Mouse (Mus musculus) spleen, embryonic (tissue): ENCODE results near the gene Uba52.

Experiments
- CTCF ChIA-PET: fragments of 350-600 bp; sonication (Branson Sonifier 250); formaldehyde crosslinking; loops from one replicate; lab custom pipeline; 2022; lab: Charles Lee

Uba52 gene

GRCm38 (mm10) chr8:70487993-70488796 is 22.4 kb downstream of the Uba52 start:
- CTCF ChIA-PET, result no interaction called here

- CTCF ChIA-PET, result no interaction called here
These were observed 23.6 kb downstream of the Uba52 start, which contains the start of gene Tmem59l for GRCm38 (mm10) chr8:70486941-70487520. Tmem59l (minus strand) TSS chr8:70487358.

- CTCF ChIA-PET, result no interaction called here
These were observed 24.4 kb downstream of the Uba52 start for GRCm38 (mm10) chr8:70486191-70486681.

DNA sequence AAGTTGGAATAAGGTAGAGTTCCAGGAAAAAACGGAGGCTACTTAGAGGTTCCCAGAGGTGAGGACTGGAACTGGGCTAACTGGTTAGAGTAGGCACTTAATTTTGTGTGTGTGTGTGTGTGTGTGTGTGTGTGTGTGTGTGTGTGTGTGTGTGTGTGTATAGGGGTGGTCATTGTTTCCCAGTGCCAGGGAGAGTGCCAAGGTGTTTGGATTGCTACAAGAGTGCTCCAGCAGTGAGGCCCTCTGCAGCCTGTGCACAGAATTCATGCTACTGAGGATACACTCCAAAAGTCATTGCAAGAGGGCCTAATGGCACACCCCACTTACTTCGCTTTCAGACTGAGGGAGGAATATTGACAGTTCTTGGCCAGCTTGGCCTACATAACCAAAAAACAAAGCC is 27.7 kb downstream of the Uba52 start:
- CTCF ChIA-PET, result no interaction called here

- CTCF ChIA-PET, result no interaction called here
These were observed 28.7 kb downstream of the Uba52 start for GRCm38 (mm10) chr8:70481908-70482307.

DNA sequence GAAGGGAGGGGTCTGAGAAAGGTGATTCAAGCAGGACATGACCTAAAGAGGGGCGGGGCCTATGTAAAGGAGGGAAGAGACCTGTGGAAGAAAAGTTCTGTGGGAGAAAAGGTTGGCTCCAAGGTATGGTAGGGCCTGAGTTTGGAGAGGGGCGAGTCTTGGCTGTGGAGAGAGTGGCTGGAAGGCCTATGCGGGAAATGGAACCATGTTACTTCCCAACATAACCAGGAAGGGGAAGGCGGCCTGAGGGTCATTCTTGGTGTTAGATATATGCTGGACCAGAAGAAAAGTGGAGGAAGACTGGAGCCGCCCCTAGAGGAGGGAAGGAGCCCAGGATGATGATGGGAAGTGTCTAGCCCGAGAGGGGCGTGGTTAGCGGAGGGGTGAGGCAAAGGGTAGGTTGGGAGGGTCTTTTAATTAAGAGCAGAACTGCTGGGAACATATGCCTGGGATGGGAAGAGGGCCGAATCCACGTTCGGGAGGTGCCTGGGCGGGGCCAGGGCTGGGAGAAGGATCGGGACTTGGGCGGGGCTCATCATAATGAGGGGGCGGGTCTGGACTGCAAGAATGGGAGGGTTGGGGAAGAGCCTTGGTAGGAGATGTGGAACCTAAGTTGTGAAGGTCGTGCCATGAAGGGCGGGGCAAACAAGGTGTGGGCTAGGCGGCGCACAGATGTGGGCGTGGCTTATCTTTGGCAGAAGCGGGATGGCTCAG is 33.2 kb downstream of the Uba52 start:
- CTCF ChIA-PET, result no interaction called here

DNA sequence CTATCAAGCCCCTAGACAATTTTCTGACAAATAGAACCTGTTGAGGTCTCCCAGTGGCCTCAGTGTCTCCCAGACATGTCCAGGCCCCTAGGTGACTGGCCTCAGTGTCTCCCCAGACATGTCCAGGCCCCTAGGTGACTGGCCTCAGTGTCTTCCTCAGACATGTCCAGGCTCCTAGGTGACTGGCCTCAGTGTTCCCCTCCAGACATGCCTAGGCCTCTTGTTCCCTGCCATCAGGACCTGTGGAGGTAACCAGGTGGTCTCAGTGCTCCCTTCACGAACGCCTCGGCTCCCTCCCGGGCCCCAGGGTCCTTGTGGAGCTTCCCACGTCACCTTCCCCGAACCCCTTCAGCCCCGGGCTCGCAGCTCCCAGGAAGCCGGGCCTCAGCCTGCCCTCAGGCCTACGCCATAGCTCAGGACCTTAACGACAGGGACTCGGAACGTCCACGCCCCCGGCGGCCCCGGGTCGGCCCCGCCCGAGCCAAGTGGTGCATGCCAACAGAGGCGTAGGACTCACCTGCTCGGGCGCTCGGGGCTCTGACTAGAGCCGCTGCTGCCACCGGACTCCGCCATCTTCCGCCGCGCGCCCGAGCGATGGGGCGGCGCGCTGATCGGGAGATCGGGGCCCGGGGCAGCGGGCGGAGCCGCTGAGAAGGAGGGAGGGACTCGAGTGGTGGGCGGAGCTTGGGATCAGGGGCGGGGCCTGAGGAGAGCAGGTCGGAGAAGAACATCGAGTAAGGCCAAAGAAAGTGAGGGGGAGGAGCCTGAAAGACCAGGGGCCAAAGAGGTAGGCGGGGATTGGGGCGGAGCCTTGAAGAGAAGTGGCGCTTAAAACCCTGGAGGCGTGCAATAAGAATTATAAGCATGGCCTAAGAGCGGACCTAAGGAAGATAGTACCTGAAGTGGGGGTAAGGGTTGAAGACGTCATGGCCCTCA is 34.0 kb downstream of the Uba52 start, which contains the start of gene Klhl26:
Gene Klhl26 (minus strand): TSS at position 636 of the 936 bp plus-strand sequence.
- CTCF ChIA-PET, result no interaction called here

DNA sequence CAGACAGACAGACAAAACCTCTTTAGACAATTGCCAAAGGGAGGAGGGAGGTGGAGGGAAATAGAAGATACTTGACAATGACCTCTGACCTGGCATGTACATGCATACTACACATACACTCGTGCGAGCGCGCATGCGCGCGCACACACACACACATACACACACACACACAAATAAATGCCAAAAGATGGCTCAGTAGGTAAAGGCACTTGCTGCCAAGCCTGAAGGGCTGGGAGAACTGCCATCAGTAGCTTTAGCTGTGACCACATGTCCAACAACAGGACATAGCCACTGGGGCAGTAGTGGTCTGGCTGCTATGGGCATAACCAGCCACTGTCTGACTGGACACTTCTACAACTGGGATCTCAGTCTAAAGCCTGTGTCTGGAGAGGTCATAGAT is 38.7 kb downstream of the Uba52 start:
- CTCF ChIA-PET, result interaction anchor here (0.6 kb wide), 1 partner anchor 39 kb away, joined by 4 read pairs; no protein-coding TSS in a partner anchor

DNA sequence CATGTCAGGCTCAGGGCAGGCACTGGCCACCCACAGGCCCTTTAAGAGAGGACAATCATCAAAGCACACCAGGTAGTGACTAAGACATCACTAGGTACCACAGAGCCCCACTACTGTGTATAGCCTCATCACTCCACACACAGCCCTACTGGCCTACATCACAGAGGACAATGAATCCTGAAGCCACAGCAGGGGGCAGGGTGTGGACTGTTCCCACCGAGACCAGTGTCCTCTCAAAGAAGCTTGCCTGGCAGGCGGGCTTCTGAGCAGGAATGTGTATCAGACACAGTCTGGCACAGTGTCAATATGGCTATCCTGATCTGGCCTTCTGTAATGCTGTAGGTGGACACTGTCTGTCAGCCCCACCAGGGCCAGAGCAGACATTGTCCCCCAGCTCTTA is 40.7 kb downstream of the Uba52 start:
- CTCF ChIA-PET, result no interaction called here

- CTCF ChIA-PET, result no interaction called here
These were observed 41.2 kb downstream of the Uba52 start for GRCm38 (mm10) chr8:70469295-70469916.

- CTCF ChIA-PET, result no interaction called here
These were observed 41.9 kb downstream of the Uba52 start for GRCm38 (mm10) chr8:70468733-70469132.

DNA sequence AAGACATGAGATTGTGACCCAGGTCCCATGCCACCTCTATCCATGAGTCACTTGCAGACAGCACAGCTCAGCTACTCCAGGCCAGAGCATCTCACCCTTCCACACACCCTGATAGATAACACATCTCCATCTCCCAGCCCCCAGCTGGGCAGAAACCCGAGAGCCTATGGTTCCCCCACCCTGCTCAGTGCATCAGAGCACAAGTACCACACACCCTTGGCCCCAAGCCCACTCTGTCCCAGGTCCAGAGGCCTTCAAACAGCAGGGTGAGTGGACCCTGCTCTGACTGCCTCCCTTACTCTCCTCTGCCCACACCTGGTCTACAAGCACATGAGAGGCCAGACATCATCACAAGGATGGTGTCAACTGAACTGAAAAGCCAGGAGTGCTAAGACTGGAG is 42.7 kb downstream of the Uba52 start:
- CTCF ChIA-PET, result no interaction called here

DNA sequence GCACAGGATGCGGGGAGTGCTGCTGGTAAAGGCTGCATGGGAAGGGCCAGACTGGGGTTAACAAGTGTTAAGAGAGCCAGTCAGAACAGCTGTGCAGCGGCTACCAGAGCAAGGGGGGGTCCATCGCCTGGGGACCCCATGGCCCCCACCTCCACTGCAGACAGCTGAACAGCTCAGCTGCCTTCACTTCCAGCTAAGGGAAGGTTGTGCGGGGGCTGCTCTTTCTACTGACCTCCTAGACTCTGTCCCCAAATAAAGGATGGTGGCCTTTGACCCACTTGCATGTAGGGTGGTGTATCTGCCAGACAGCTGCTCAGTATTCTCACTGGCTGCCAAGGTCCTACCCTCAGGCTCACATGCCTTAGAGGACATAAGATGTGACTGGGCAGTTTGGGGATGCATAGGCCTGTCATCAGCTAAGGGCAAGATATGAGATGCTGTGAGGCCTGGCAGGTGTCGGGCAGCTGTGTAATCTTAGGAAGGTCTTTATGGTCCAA is 43.3 kb downstream of the Uba52 start:
- CTCF ChIA-PET, result interaction anchor here (0.6 kb wide), 1 partner anchor 233 kb away, joined by 4 read pairs; no protein-coding TSS in a partner anchor

GRCm38 (mm10) chr8:70466771-70467170 is 43.8 kb downstream of the Uba52 start:
- CTCF ChIA-PET, result interaction anchor here (0.6 kb wide), 1 partner anchor 234 kb away, joined by 4 read pairs; no protein-coding TSS in a partner anchor

- CTCF ChIA-PET, result interaction anchor here (0.6 kb wide), 2 partner anchors 234 to 294 kb away, joined by 4 to 11 read pairs; partner anchors contain the start of gene Tmem161a
These were observed 44.3 kb downstream of the Uba52 start for GRCm38 (mm10) chr8:70466305-70466704.

- CTCF ChIA-PET, result interaction anchor here (0.6 kb wide), 1 partner anchor 293 kb away, joined by 11 read pairs; the partner anchor contains the start of gene Tmem161a
These were observed 44.9 kb downstream of the Uba52 start for GRCm38 (mm10) chr8:70465701-70466100.

GRCm38 (mm10) chr8:70464162-70464561 is 46.4 kb downstream of the Uba52 start:
- CTCF ChIA-PET, result no interaction called here

- CTCF ChIA-PET, result no interaction called here
These were observed 47.3 kb downstream of the Uba52 start for GRCm38 (mm10) chr8:70463306-70463705.

DNA sequence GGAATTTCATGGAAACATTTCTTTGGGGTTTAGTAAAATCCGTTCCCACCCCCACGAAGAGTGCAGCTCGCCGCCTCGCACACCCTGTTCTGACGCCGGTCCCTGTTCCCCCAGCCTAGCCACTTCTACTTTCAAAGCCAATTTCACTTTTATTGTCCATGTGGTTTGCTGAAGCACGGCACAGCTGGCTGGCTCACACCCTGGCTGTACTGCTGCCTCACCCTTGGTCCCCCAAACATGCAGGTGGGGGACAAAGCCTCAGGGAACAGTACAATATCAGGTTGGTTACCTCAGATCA is 48.1 kb downstream of the Uba52 start:
- CTCF ChIA-PET, result no interaction called here
